Mouse (Mus musculus) forebrain, postnatal 0 days (tissue): ENCODE measurements at regions not wholly inside any gene's neighbourhood (a gene's known extent, or its start where the extent isn't known, plus 50 kb on each side); places are given as distances from the start of the nearest gene placed in this dataset.
A peak's percentile ranks its signal among the peaks of the same experiment; 100 is the strongest.

Experiments
- ATAC-seq: fragments of 200-750 bp; cut with Nextera tagmentation; 2 replicates; pipeline ENCODE4 v1.8.0; 2017; ENCODE audit warnings: mild to moderate bottlenecking, moderate library complexity
- DNase-seq: peaks from one replicate; pipeline ENCODE4 v3.0.0-alpha.2; 2015
- H3K27ac ChIP-seq: fragments of 300-500 bp; sonication (generic); 2 replicates; pipeline ENCODE4 v1.5.1; 2014; ENCODE audit warnings: low read depth, mild to moderate bottlenecking, antibody characterized with exemption, low read length, moderate library complexity, mixed read lengths
- H3K27me3 ChIP-seq: fragments of 300-500 bp; sonication (generic); 2 replicates; pipeline ENCODE4 v1.6.1; 2014; ENCODE audit warnings: mild to moderate bottlenecking, low read length, mixed read lengths; ENCODE audit not compliant: insufficient read depth
- H3K36me3 ChIP-seq: fragments of 300-500 bp; sonication (generic); 2 replicates; pipeline ENCODE4 v1.6.1; 2014; ENCODE audit warnings: mild to moderate bottlenecking, moderate library complexity; ENCODE audit not compliant: insufficient read depth
- H3K4me1 ChIP-seq: fragments of 300-500 bp; sonication (generic); 2 replicates; pipeline ENCODE4 v1.6.1; 2014; ENCODE audit warnings: antibody characterized with exemption; ENCODE audit not compliant: insufficient read depth
- H3K4me2 ChIP-seq: fragments of 300-500 bp; sonication (generic); 2 replicates; pipeline ENCODE4 v1.6.1; 2014; ENCODE audit warnings: low read depth, mild to moderate bottlenecking, moderate library complexity
- H3K4me3 ChIP-seq: fragments of 300-500 bp; sonication (generic); 2 replicates; pipeline ENCODE4 v1.5.1; 2014; ENCODE audit warnings: low read depth, low read length, mixed read lengths
- H3K9ac ChIP-seq: fragments of 300-500 bp; sonication (generic); 2 replicates; pipeline ENCODE4 v1.6.1; 2014; ENCODE audit warnings: mild to moderate bottlenecking
- H3K9me3 ChIP-seq: fragments of 300-500 bp; sonication (generic); 2 replicates; pipeline ENCODE4 v1.6.1; 2016; ENCODE audit warnings: low read length
- CTCF ChIP-seq: sonication (generic); IDR thresholded peaks from 2 replicates; pipeline ENCODE4 v1.5.1; 2016; ENCODE audit warnings: antibody characterized with exemption, control low read depth, low read depth
- WGBS: fragments of 180-500 bp; shearing (Covaris S2); extraction: QIAGEN DNeasy Blood & Tissue Kit; methylation state at CpG from one replicate; pipeline ENCODE4 v1.1.7; 2014; 5-methylcytosine and 5-hydroxymethylcytosine counted together

GRCm38 (mm10) chr1:133981185-133981584 lies 55.9 kb upstream of the Fmod start:
- 91% methylated on average over 4 of the region's 4 CpGs for WGBS
- no peak for TF ChIP-seq CTCF

GRCm38 (mm10) chr1:133978271-133978988 lies 57.2 kb upstream of the Prelp start:
- TF ChIP-seq CTCF, result no peak
- DNase-seq, result no peak
- H3K4me2 ChIP-seq, result no peak overlapping the region

More at GRCm38 (mm10) chr1:133981185-133981584, 55.9 kb upstream of the Fmod start:
- no peak overlapping the region for H3K4me3 ChIP-seq
- no peak overlapping the region for H3K4me2 ChIP-seq
- H3K36me3 ChIP-seq, result no peaks in the 10 kb centered on the region
- H3K4me1 ChIP-seq, result no peaks in the 10 kb centered on the region
- no peaks in the 10 kb centered on the region for H3K27me3 ChIP-seq
- 0 out of 2 replicates have a peak, but pooled peaks cover 3% of the 10 kb centered on the region for H3K9me3 ChIP-seq
- H3K27ac ChIP-seq, result no peak overlapping the region
- DNase-seq, result no peak
- no peak overlapping the region for H3K9ac ChIP-seq
- no peak for ATAC-seq

GRCm38 (mm10) chr1:133977260-133977659 lies 56.0 kb upstream of the Prelp start:
- Histone ChIP-seq H3K9me3 (no peaks in the 10 kb centered on the region), H3K4me2 (no peak overlapping the region), H3K9ac (no peak overlapping the region), H3K27me3 (no peaks in the 10 kb centered on the region), H3K4me3 (no peak overlapping the region), H3K36me3 (no peaks in the 10 kb centered on the region), H3K4me1 (no peaks in the 10 kb centered on the region), H3K27ac (no peak overlapping the region)
- no peak for ATAC-seq
- DNase-seq, result peak; percentile 16
- WGBS, result 56% methylated on average over 7 of the region's 7 CpGs
- no peak for TF ChIP-seq CTCF

More at GRCm38 (mm10) chr1:133978271-133978988, 57.2 kb upstream of the Prelp start:
- no peak overlapping the region for H3K4me3 ChIP-seq
- no peak overlapping the region for H3K9ac ChIP-seq
- no peak overlapping the region for H3K27ac ChIP-seq
- no peaks in the 10 kb centered on the region for H3K4me1 ChIP-seq
- peak; percentile 47; the same call in 1 of the 2 replicates for ATAC-seq
- no peaks in the 10 kb centered on the region for H3K36me3 ChIP-seq
- no peaks in the 10 kb centered on the region for H3K9me3 ChIP-seq
- no peaks in the 10 kb centered on the region for H3K27me3 ChIP-seq
- 56% methylated on average over 11 of the region's 11 CpGs for WGBS

GRCm38 (mm10) chr1:133973801-133974200 lies 52.6 kb upstream of the Prelp start:
- 59% methylated on average over 2 of the region's 2 CpGs for WGBS
- Histone ChIP-seq H3K27me3 (no peaks in the 10 kb centered on the region), H3K4me2 (no peak overlapping the region), H3K27ac (no peak overlapping the region), H3K4me3 (no peak overlapping the region), H3K36me3 (no peaks in the 10 kb centered on the region), H3K9ac (no peak overlapping the region), H3K4me1 (no peaks in the 10 kb centered on the region), H3K9me3 (no peaks in the 10 kb centered on the region)
- no peak for DNase-seq
- no peak for ATAC-seq
- no peak for TF ChIP-seq CTCF

GRCm38 (mm10) chr1:133971290-133971689 lies 50.1 kb upstream of the Prelp start:
- Histone ChIP-seq H3K9me3 (no peaks in the 10 kb centered on the region), H3K27ac (no peak overlapping the region), H3K36me3 (no peaks in the 10 kb centered on the region), H3K9ac (no peak overlapping the region), H3K4me2 (no peak overlapping the region), H3K27me3 (no peaks in the 10 kb centered on the region), H3K4me3 (no peak overlapping the region), H3K4me1 (no peaks in the 10 kb centered on the region)
- ATAC-seq, result no peak
- WGBS, result 65% methylated on average over 3 of the region's 3 CpGs
- TF ChIP-seq CTCF, result no peak
- no peak for DNase-seq
